Mouse (Mus musculus) limb, embryonic 14.5 days (tissue): ENCODE data around the gene Ndufa4l2. TPM values are rescaled to one million over a fixed set of nuclear protein-coding genes. Genes with fewer than 3 reads are reported as not detected.

Experiments
- ATAC-seq: fragments of 200-750 bp; cut with Nextera tagmentation; 2 replicates; pipeline ENCODE4 v1.8.0; 2017; ENCODE audit warnings: low read depth, moderate number of reproducible peaks, moderate TSS enrichment; ENCODE audit not compliant: low FRiP score
- DNase-seq: peaks from one replicate; pipeline ENCODE4 v3.0.0-alpha.2; 2015; ENCODE audit warnings: low spot score
- H3K27ac ChIP-seq: fragments of 300-500 bp; sonication (generic); replicated peaks from 2 replicates; pipeline ENCODE4 v1.5.1; 2014; ENCODE audit warnings: low read depth, mild to moderate bottlenecking, low read length, moderate library complexity, mixed read lengths
- H3K27me3 ChIP-seq: fragments of 300-500 bp; sonication (generic); 2 replicates; pipeline ENCODE4 v1.6.1; 2014; ENCODE audit warnings: low read length, mixed read lengths; ENCODE audit not compliant: control insufficient read depth, insufficient read depth
- H3K36me3 ChIP-seq: fragments of 300-500 bp; sonication (generic); 2 replicates; pipeline ENCODE4 v1.6.1; 2014; ENCODE audit warnings: mild to moderate bottlenecking, low read length, moderate library complexity, mixed read lengths; ENCODE audit not compliant: control insufficient read depth, insufficient read depth
- H3K4me1 ChIP-seq: fragments of 300-500 bp; sonication (generic); 2 replicates; pipeline ENCODE4 v1.6.1; 2014; ENCODE audit warnings: antibody characterized with exemption, low read length, mixed read lengths; ENCODE audit not compliant: control insufficient read depth, insufficient read depth
- H3K4me2 ChIP-seq: fragments of 300-500 bp; sonication (generic); replicated peaks from 2 replicates; pipeline ENCODE4 v1.6.1; 2014; ENCODE audit warnings: low read depth, mild to moderate bottlenecking, low read length, moderate library complexity; ENCODE audit not compliant: severe bottlenecking
- H3K4me3 ChIP-seq: fragments of 300-500 bp; sonication (generic); replicated peaks from 2 replicates; pipeline ENCODE4 v1.5.1; 2014; ENCODE audit warnings: low read length
- H3K9ac ChIP-seq: fragments of 300-500 bp; sonication (generic); 2 replicates; pipeline ENCODE4 v1.6.1; 2014; ENCODE audit warnings: mild to moderate bottlenecking, low read depth, low read length, moderate library complexity; ENCODE audit not compliant: severe bottlenecking
- H3K9me3 ChIP-seq: fragments of 300-500 bp; sonication (generic); 2 replicates; pipeline ENCODE4 v1.6.1; 2016; ENCODE audit warnings: low read length; ENCODE audit not compliant: control insufficient read depth
- POLR2A ChIP-seq: fragments of 200-500 bp; IDR thresholded peaks from 2 replicates; pipeline ENCODE4 v1.8.0; 2012; ENCODE audit warnings: inconsistent platforms, mild to moderate bottlenecking, moderate library complexity, borderline replicate concordance; ENCODE audit not compliant: insufficient read depth, insufficient read length; ENCODE audit errors: extremely low read depth
- WGBS: fragments of 180-500 bp; shearing (Covaris S2); extraction: QIAGEN DNeasy Blood & Tissue Kit; methylation state at CpG from one replicate; pipeline ENCODE4 v1.1.7; 2014; 5-methylcytosine and 5-hydroxymethylcytosine counted together
- polyA plus RNA-seq, 2 experiments: library from polyadenylated mRNA; depleted of rRNA in 1 of 2; stranded (reverse) in 1 of 2; unstranded in 1 of 2; fragments of >200 nt; fragmentation: Nextera tagmentation in 1 of 2; extraction: Ambion mirVana in 1 of 2; gene quantifications; 2 replicates each; pipeline versions ENCODE4 v1.2.1 to v1.2.3; 2012 to 2014

Ndufa4l2 gene
- polyA plus RNA-seq, 2 experiments = 36.9 to 62.9 TPM

- H3K27ac ChIP-seq = no peak overlapping the region
- no peak for DNase-seq
- 83% methylated on average over 4 of the region's 4 CpGs for WGBS
- no peaks in the 10 kb centered on the region for H3K4me1 ChIP-seq
- H3K4me3 ChIP-seq = no peak overlapping the region
- no peak overlapping the region for H3K4me2 ChIP-seq
- H3K9me3 ChIP-seq = no peaks in the 10 kb centered on the region
- TF ChIP-seq POLR2A = no peak
- H3K27me3 ChIP-seq = no peaks in the 10 kb centered on the region
- peaks cover 48% of the 10 kb centered on the region for H3K36me3 ChIP-seq
- H3K9ac ChIP-seq = no peak overlapping the region
- no peak for ATAC-seq
Observed at GRCm38 (mm10) chr10:127500042-127500441, 14.7 kb upstream of the Ndufa4l2 start.

- DNase-seq (no peak), ATAC-seq (peak; percentile 64)
- H3K9ac ChIP-seq = no peak within 1 kb of the TSS
- no peaks in the 10 kb centered on the region for H3K27me3 ChIP-seq
- H3K4me2 ChIP-seq = no peak within 1 kb of the TSS
- no peak within 1 kb of the TSS for H3K4me3 ChIP-seq
- H3K4me1 ChIP-seq = no peaks in the 10 kb centered on the region
- 66% methylated on average over 13 of the region's 13 CpGs for WGBS
- no peak for TF ChIP-seq POLR2A
- peaks cover 38% of the 10 kb centered on the region for H3K36me3 ChIP-seq
- H3K27ac ChIP-seq = no peak within 1 kb of the TSS
- H3K9me3 ChIP-seq = no peaks in the 10 kb centered on the region
Observed at GRCm38 (mm10) chr10:127500894-127501893, 13.6 kb upstream of the Ndufa4l2 start, which contains the start of gene Stac3. Stac3 (plus strand) TSS chr10:127501686.

DNA sequence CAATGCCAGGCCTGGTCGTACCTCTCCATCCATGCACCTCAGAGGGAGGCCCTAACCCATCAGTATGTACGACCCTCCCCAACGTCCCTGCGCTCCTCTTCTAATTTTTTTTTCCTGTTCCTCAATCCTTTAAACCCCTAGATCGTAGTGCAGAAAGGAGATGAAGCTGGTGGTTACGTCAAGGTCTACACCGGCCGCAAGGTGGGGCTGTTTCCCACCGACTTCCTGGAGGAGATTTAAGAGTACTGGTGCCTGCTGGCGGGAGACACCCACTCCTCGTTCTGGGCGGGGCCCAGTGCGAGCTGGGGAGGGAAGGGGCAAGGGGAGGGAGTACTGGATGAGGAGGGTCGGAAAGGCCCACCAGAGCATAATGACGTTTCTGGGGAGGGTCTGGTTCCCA lies 6.5 kb upstream of the Ndufa4l2 start:
- H3K4me3 ChIP-seq = peak overlapping the region; percentile 33; the same call in 1 of the 2 replicates
- 4% methylated on average over 15 of the region's 15 CpGs for WGBS
- TF ChIP-seq POLR2A = no peak
- H3K36me3 ChIP-seq = peaks cover 3% of the 10 kb centered on the region; the same call in 1 of the 2 replicates
- H3K9me3 ChIP-seq = no peaks in the 10 kb centered on the region
- no peak overlapping the region for H3K9ac ChIP-seq
- H3K27ac ChIP-seq = no peak overlapping the region
- ATAC-seq (no peak), DNase-seq (peak; percentile 62)
- peaks cover 30% of the 10 kb centered on the region for H3K4me1 ChIP-seq
- peak overlapping the region; percentile 71; the same call in 1 of the 2 replicates for H3K4me2 ChIP-seq
- peaks cover 36% of the 10 kb centered on the region for H3K27me3 ChIP-seq

- Histone ChIP-seq H3K9me3 (no peaks in the 10 kb centered on the region), H3K27ac (no peak overlapping the region), H3K4me1 (peaks cover 37% of the 10 kb centered on the region), H3K27me3 (peaks cover 44% of the 10 kb centered on the region), H3K4me2 (peak overlapping the region; percentile 71), H3K4me3 (peak overlapping the region; percentile 33), H3K9ac (no peak overlapping the region), H3K36me3 (no peaks in the 10 kb centered on the region)
- DNase-seq (peak; percentile 82), ATAC-seq (peak; percentile 57)
- no peak for TF ChIP-seq POLR2A
- WGBS = under 1% methylated on average over 35 of the region's 35 CpGs
Observed at GRCm38 (mm10) chr10:127509051-127509836, 5.5 kb upstream of the Ndufa4l2 start.

DNA sequence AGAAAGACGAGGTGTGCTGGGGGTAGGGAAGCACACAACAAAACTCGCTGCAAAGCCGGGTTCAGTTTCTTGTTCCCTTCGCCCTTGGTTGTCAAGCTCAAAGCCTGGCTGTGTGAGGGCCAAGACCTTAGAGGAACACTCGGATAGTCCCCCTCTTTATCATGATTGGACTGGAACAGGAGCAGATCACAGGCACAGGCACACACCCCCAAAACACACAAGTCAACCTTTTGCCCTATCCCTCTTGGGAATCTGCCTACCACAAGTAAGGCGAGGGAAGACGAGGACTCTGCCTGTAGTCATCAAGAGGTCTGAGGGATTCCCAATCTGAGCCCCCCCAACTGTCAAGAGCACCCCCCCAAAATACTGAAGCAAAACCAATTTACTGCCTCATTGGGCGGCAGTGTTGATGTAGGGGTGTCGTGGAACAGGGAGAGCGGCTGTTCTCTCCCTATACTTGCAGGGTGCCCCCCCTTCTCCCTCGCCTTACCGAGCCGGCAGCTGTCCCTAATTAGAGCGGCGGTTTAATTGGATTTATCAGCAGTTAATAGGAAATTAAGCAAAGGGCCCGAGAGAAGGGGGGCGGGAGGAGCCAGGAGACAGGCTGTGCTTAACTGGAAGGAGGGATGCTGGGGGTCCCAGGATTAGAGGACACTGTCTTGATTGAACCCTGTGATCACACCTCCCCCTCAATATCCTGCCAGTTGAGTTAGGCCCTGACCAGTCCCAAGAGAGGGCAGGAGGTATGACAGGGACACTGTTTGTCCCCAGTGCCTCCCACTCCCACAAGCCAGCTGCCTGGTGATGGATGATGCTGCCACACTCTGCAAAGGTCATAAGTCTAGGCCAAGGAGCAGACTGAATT lies 4.7 kb upstream of the Ndufa4l2 start:
- TF ChIP-seq POLR2A = no peak

More for the DNA sequence above, 4.7 kb upstream of the Ndufa4l2 start:
- Histone ChIP-seq H3K4me3 (peak overlapping the region; percentile 33), H3K27me3 (peaks cover 52% of the 10 kb centered on the region), H3K4me1 (peaks cover 42% of the 10 kb centered on the region), H3K27ac (no peak overlapping the region), H3K4me2 (peak overlapping the region; percentile 71), H3K9ac (no peak overlapping the region), H3K36me3 (no peaks in the 10 kb centered on the region), H3K9me3 (no peaks in the 10 kb centered on the region)
- DNase-seq = no peak
- 10% methylated on average over 17 of the region's 17 CpGs for WGBS
- no peak for ATAC-seq
